In the genomic region with DNA sequence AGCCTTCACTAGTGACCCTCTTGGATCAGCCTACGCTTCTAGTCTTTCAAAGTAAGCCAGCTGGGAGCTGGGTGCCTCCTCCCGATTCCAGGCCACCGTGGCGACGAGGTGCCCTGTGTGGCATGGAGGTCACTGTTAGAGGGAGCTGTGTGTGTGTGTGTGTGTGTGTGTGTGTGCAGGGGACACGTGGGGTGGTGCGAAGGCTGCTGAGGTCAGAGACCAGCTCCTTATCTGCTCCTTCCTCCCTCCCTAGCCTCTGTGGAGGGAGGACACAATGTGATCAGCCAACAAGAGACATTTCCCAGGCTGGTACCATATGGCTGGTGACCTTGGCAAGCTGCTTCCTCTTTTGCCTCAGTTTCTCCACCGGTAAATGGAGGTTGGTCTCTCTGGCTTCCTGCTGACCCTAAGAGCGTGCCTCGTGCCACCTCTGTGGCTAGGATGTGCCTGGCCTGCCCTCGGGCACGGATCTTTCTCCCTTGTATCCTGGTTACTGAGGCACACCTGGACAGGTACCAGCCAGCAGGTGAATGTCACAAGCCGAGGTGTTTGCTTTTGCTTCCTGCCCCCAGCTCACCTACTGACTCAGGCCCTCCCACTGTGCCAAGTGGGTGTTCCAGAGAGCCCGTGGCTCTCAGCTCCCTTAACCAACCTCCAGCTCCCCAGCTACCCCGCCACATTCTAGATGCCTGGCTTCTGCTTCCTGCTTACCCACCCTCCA, we compare ENCODE assay signal across 16 mouse cellular contexts. TPM values are rescaled to one million over a fixed set of nuclear protein-coding genes. Genes with fewer than 3 reads are reported as not detected.
DNase-seq lines count a peak whose midpoint lies in the region; ATAC-seq and TF ChIP-seq lines count a peak whose summit lies in the region.
"Had no signal": no experiment of that assay in that cellular context is flagged by ENCODE, and none has a peak within 500 bp of the region (broad histone marks: within the 10 kb centered on the region; RNA-seq: fewer than 3 reads in every experiment).

No protein-coding gene starts in this region.

- no peak for TF ChIP-seq EP300 in liver, embryonic 14.5 days (IDR thresholded peaks at IDR 0.05; ENCODE audit: low read depth)

- DNase-seq in kidney, adult 18-20 months, result peak; percentile 51
- DNase-seq in kidney, postnatal 14 days, result no peak
- DNase-seq in testis, postnatal 14 days (ENCODE audit: low spot score), result no peak
- DNase-seq in liver, embryonic 14.5 days (ENCODE audit: low read depth in 3 of 3, low spot score in 3 of 3), result no peak
- peak; percentile 66 for DNase-seq in testis, postnatal 10 days (ENCODE audit: low spot score)
- no peak for DNase-seq in layer of hippocampus, adult 9-11 months
- DNase-seq: adrenal gland, postnatal 14 days; thymus, adult 2 months had no signal

- H3K4me3 ChIP-seq in testis, adult 2 months (ENCODE audit: control insufficient read depth, low read depth, low read length), result peak overlapping the region; percentile 51
- H3K4me3 ChIP-seq in liver, embryonic 14.5 days (ENCODE audit: insufficient read depth in 1 of 2, low read depth in 2 of 2, low read length in 2 of 2), result no peak overlapping the region

- no peaks in the 10 kb centered on the region; the same call in 1 of the 2 replicates for H3K9me3 ChIP-seq in liver, embryonic 14.5 days (ENCODE audit: control insufficient read depth, low read length)

- no peak; the same call in 1 of the 2 replicates for TF ChIP-seq POLR2A in testis, adult 2 months (IDR thresholded peaks at IDR 0.05; ENCODE audit: control insufficient read depth, low read depth, low read length)

- H3K27ac ChIP-seq in testis, adult 2 months (ENCODE audit: control insufficient read depth, insufficient read depth, low read depth, low read length), result no peak overlapping the region; the same call in 1 of the 2 replicates
- H3K27ac ChIP-seq in liver, embryonic 14.5 days, result no peak overlapping the region

- WGBS in liver, embryonic 14.5 days (ENCODE audit: insufficient replicate concordance), result 54% methylated on average over 15 of the region's 15 CpGs

- TF ChIP-seq CTCF in testis, adult 2 months (IDR thresholded peaks at IDR 0.05; ENCODE audit: control insufficient read depth, insufficient read depth, insufficient replicate concordance, low read depth, low read length), result no peak
- no peak for TF ChIP-seq CTCF in liver, embryonic 14.5 days (IDR thresholded peaks at IDR 0.05; ENCODE audit: low read depth)

- H3K4me1 ChIP-seq in testis, adult 2 months (ENCODE audit: control insufficient read depth, insufficient read depth, low read length), result peaks cover 5% of the 10 kb centered on the region
- peaks cover 17 to 35% of the 10 kb centered on the region in 2 experiments for H3K4me1 ChIP-seq in liver, embryonic 14.5 days (replicated peaks; ENCODE audit: control insufficient read depth in 2 of 2, insufficient read depth in 2 of 2, low read length in 1 of 2)

- no peak overlapping the region for H3K9ac ChIP-seq in liver, embryonic 14.5 days (replicated peaks)

- H3K4me2 ChIP-seq in liver, embryonic 14.5 days (ENCODE audit: low read depth), result 0 out of 2 replicates have a peak overlapping the region, but pooled peaks have one; percentile 8

- H3K27me3 ChIP-seq in testis, adult 2 months (ENCODE audit: control insufficient read depth, insufficient read depth, low read length), result no peaks in the 10 kb centered on the region
- H3K27me3 ChIP-seq in liver, embryonic 14.5 days (ENCODE audit: control insufficient read depth, insufficient read depth, low read length), result peaks cover 3% of the 10 kb centered on the region; the same call in 1 of the 2 replicates

- peak; percentile 62 for ATAC-seq in liver, embryonic 14.5 days (ENCODE audit: insufficient read depth)
- ATAC-seq in granulocyte monocyte progenitor cell, adult 5-6 weeks (replicated peaks; ENCODE audit: poor library complexity, severe bottlenecking), result no peak

- no peaks in the 10 kb centered on the region for H3K36me3 ChIP-seq in testis, adult 2 months (ENCODE audit: control insufficient read depth, insufficient read depth, low read length)
- H3K36me3 ChIP-seq in liver, embryonic 14.5 days (replicated peaks; ENCODE audit: control insufficient read depth, insufficient read depth, low read depth), result no peaks in the 10 kb centered on the region

RNA-seq across cellular contexts. Expression of a gene that starts 7.9 kb away (rescaled TPM):
- polyA plus RNA-seq in testis, adult 2 months (2012; rRNA removed), result 138 and 204 TPM in 2 replicates
- 0.75 TPM in 2 replicates for polyA plus RNA-seq in liver, embryonic 14.5 days (2012; rRNA removed)
- 0.90 and 1.2 TPM in 2 replicates for polyA plus RNA-seq in liver, embryonic 14.5 days (2014; fragmentation: Nextera tagmentation; extraction: Ambion mirVana)
- total RNA-seq in granulocyte monocyte progenitor cell, adult 5-6 weeks (2014; fragmentation: Nextera tagmentation), result not detected in 2 replicates
- 0.04 TPM in 1 of 2 replicates, not detected in the other for total RNA-seq in granulocyte monocyte progenitor cell, adult 5-6 weeks (2017)

RNA-seq across cellular contexts. Expression of a gene that starts 14.4 kb away (rescaled TPM):
- polyA plus RNA-seq in testis, adult 2 months (2012; rRNA removed), result not detected in 2 replicates
- polyA plus RNA-seq in liver, embryonic 14.5 days (2012; rRNA removed), result not detected in 2 replicates
- not detected in 2 replicates for polyA plus RNA-seq in liver, embryonic 14.5 days (2014; fragmentation: Nextera tagmentation; extraction: Ambion mirVana)
- not detected in 2 replicates for total RNA-seq in granulocyte monocyte progenitor cell, adult 5-6 weeks (2014; fragmentation: Nextera tagmentation)
- not detected in 2 replicates for total RNA-seq in granulocyte monocyte progenitor cell, adult 5-6 weeks (2017)
- total RNA-seq: adrenal gland, postnatal 14 days; CH12.LX; left cerebral cortex, adult 8-10 months; liver, adult 2 months; monocyte, adult 5-6 weeks had no signal
- polyA plus RNA-seq: cortical plate, adult 2 months; heart, embryonic 16.5 days; liver, adult 2 months; thymus, adult 2 months had no signal

RNA-seq across cellular contexts. Expression of a gene that starts 14.8 kb away (rescaled TPM):
- 9.9 and 11.0 TPM in 2 replicates for polyA plus RNA-seq in testis, adult 2 months (2012; rRNA removed)
- 34.5 and 41.9 TPM in 2 replicates for polyA plus RNA-seq in liver, embryonic 14.5 days (2012; rRNA removed)
- 46.5 and 56.0 TPM in 2 replicates for polyA plus RNA-seq in liver, embryonic 14.5 days (2014; fragmentation: Nextera tagmentation; extraction: Ambion mirVana)
- 79.1 and 83.9 TPM in 2 replicates for total RNA-seq in granulocyte monocyte progenitor cell, adult 5-6 weeks (2014; fragmentation: Nextera tagmentation)
- total RNA-seq in granulocyte monocyte progenitor cell, adult 5-6 weeks (2017), result 25.7 and 30.3 TPM in 2 replicates

RNA-seq across cellular contexts. Expression of a gene that starts 20.5 kb away (rescaled TPM):
- polyA plus RNA-seq in testis, adult 2 months (2012; rRNA removed), result 10.8 and 14.5 TPM in 2 replicates
- polyA plus RNA-seq in liver, embryonic 14.5 days (2012; rRNA removed), result 21.6 and 23.0 TPM in 2 replicates
- polyA plus RNA-seq in liver, embryonic 14.5 days (2014; fragmentation: Nextera tagmentation; extraction: Ambion mirVana), result 20.7 and 22.7 TPM in 2 replicates
- 12.1 and 18.5 TPM in 2 replicates for total RNA-seq in granulocyte monocyte progenitor cell, adult 5-6 weeks (2014; fragmentation: Nextera tagmentation)
- total RNA-seq in granulocyte monocyte progenitor cell, adult 5-6 weeks (2017), result 18.5 and 23.0 TPM in 2 replicates

RNA-seq across cellular contexts. Expression of a gene that starts 36.4 kb away (rescaled TPM):
- 33.9 and 36.4 TPM in 2 replicates for polyA plus RNA-seq in testis, adult 2 months (2012; rRNA removed)
- polyA plus RNA-seq in liver, embryonic 14.5 days (2012; rRNA removed), result 12.1 and 14.5 TPM in 2 replicates
- 13.5 and 17.5 TPM in 2 replicates for polyA plus RNA-seq in liver, embryonic 14.5 days (2014; fragmentation: Nextera tagmentation; extraction: Ambion mirVana)
- 85.9 and 93.1 TPM in 2 replicates for total RNA-seq in granulocyte monocyte progenitor cell, adult 5-6 weeks (2014; fragmentation: Nextera tagmentation)
- 46.7 and 53.4 TPM in 2 replicates for total RNA-seq in granulocyte monocyte progenitor cell, adult 5-6 weeks (2017)

Comparison
In these comparisons a context has a peak if more than half of its experiments do, and no peak if none do; other contexts are left out.
1. DNase-seq: peak in kidney, adult 18-20 months (single experiment) and testis, postnatal 10 days (single experiment); none in kidney, postnatal 14 days (single experiment), testis, postnatal 14 days (single experiment), liver, embryonic 14.5 days (0 of 3) and layer of hippocampus, adult 9-11 months (single experiment).
2. RNA of a gene that starts 7.9 kb away (polyA plus RNA-seq): 138 to 204 TPM in testis, adult 2 months; 0.75 to 1.2 TPM in liver, embryonic 14.5 days; every median in the first group is over 10 times any median in the second.